Mouse (Mus musculus) CH12.LX (cell line): ENCODE results near the gene Cilp. TPM values are rescaled to one million over a fixed set of nuclear protein-coding genes. Genes with fewer than 3 reads are reported as not detected.

Source experiments
- DNase-seq: peaks from one replicate; pipeline ENCODE4 v3.0.0-alpha.2; 2013; ENCODE audit errors: extremely low read depth
- H3K27ac ChIP-seq: 2 replicates; pipeline ENCODE4 v1.5.1; 2012; ENCODE audit warnings: low read depth, mild to moderate bottlenecking, control low read depth, moderate library complexity; ENCODE audit not compliant: insufficient read depth
- H3K27me3 ChIP-seq: replicated peaks from 2 replicates; pipeline ENCODE3; 2012; ENCODE audit warnings: inconsistent platforms
- H3K36me3 ChIP-seq, 2 experiments: replicated peaks in 1 of 2; 2 replicates each; pipeline versions ENCODE3 to v1.6.1; 2012; ENCODE audit warnings: inconsistent platforms in 1 of 2, low read length in 1 of 2, mild to moderate bottlenecking in 1 of 2, mixed read lengths in 1 of 2, moderate library complexity in 1 of 2; ENCODE audit not compliant: control insufficient read depth in 1 of 2, insufficient read depth in 1 of 2
- H3K4me1 ChIP-seq, 2 experiments: 2 replicates each; pipeline ENCODE4 v1.6.1; 2012; ENCODE audit warnings: inconsistent platforms in 1 of 2, moderate library complexity in 1 of 2; ENCODE audit not compliant: insufficient read depth in 2 of 2, control insufficient read depth in 1 of 2
- H3K4me2 ChIP-seq: 2 replicates; pipeline ENCODE4 v1.6.1; 2012; ENCODE audit warnings: low read depth, mild to moderate bottlenecking, control low read depth; ENCODE audit not compliant: poor library complexity, insufficient read depth, severe bottlenecking
- H3K4me3 ChIP-seq, 3 experiments: fragments of 150-350 bp in 1 of 3; sonication (generic) in 1 of 3; replicated peaks in 1 of 3; 2 replicates each; pipeline versions ENCODE3 to v1.5.1; 2011 to 2012; ENCODE audit warnings: low read depth in 2 of 3, low read length in 2 of 3, mild to moderate bottlenecking in 2 of 3, moderate library complexity in 2 of 3, control low read depth in 1 of 3, improper control_type of control experiment in 1 of 3, inconsistent platforms in 1 of 3, mixed read lengths in 1 of 3; ENCODE audit not compliant: poor library complexity in 1 of 3
- H3K79me2 ChIP-seq: replicated peaks from 2 replicates; pipeline ENCODE4 v1.6.1; 2012; ENCODE audit warnings: mild to moderate bottlenecking, moderate library complexity; ENCODE audit not compliant: control insufficient read depth, poor library complexity, insufficient read depth, severe bottlenecking; ENCODE audit errors: extremely low read depth
- H3K9ac ChIP-seq: 2 replicates; pipeline ENCODE4 v1.6.1; 2012; ENCODE audit warnings: low read depth, mild to moderate bottlenecking, control low read depth, moderate library complexity; ENCODE audit not compliant: insufficient read depth
- H3K9me3 ChIP-seq: replicated peaks from 2 replicates; pipeline ENCODE3; 2012; ENCODE audit warnings: low read length, inconsistent platforms, mixed read lengths
- CHD1 ChIP-seq: IDR thresholded peaks from 2 replicates; pipeline ENCODE4 v1.6.1; 2012; ENCODE audit warnings: low read depth, low read length, improper control_type of control experiment, inconsistent platforms
- CHD2 ChIP-seq: IDR thresholded peaks from 2 replicates; pipeline ENCODE4 v1.6.1; 2011; ENCODE audit warnings: low read length, improper control_type of control experiment
- CTCF ChIP-seq, 2 experiments: IDR thresholded peaks in 1 of 2; conservative IDR thresholded peaks in 1 of 2; 2 replicates each; pipeline ENCODE4 v1.5.1; 2011 to 2012; ENCODE audit warnings: low read depth in 2 of 2, low read length in 2 of 2, improper control_type of control experiment in 1 of 2, inconsistent platforms in 1 of 2, mild to moderate bottlenecking in 1 of 2, moderate library complexity in 1 of 2
- ELF1 ChIP-seq: IDR thresholded peaks from 2 replicates; pipeline ENCODE4 v1.6.1; 2014; ENCODE audit warnings: low read depth, mild to moderate bottlenecking, inconsistent platforms, low read length, improper control_type of control experiment
- EP300 ChIP-seq: IDR thresholded peaks from 2 replicates; pipeline ENCODE4 v1.6.1; 2011; ENCODE audit warnings: low read length, improper control_type of control experiment
- ETS1 ChIP-seq: conservative IDR thresholded peaks from 2 replicates; pipeline ENCODE4 v1.6.1; 2012; ENCODE audit warnings: low read depth, mild to moderate bottlenecking, inconsistent platforms, low read length, improper control_type of control experiment, moderate library complexity
- GABPA ChIP-seq: IDR thresholded peaks from 2 replicates; pipeline ENCODE4 v1.6.1; 2012; ENCODE audit warnings: low read depth, low read length, improper control_type of control experiment, inconsistent platforms; ENCODE audit not compliant: insufficient replicate concordance
- HCFC1 ChIP-seq: IDR thresholded peaks from 2 replicates; pipeline ENCODE4 v1.6.1; 2012; ENCODE audit warnings: low read depth, mild to moderate bottlenecking, inconsistent platforms, low read length, improper control_type of control experiment
- IRF4 ChIP-seq: IDR thresholded peaks from 2 replicates; pipeline ENCODE4 v1.6.1; 2014; ENCODE audit warnings: low read depth, mild to moderate bottlenecking, inconsistent platforms, low read length, improper control_type of control experiment
- JUN ChIP-seq: IDR thresholded peaks from 2 replicates; pipeline ENCODE4 v1.6.1; 2011; ENCODE audit warnings: low read depth, mild to moderate bottlenecking, low read length, improper control_type of control experiment, moderate library complexity; ENCODE audit not compliant: insufficient read depth
- JUND ChIP-seq: conservative IDR thresholded peaks from 2 replicates; pipeline ENCODE4 v1.6.1; 2011; ENCODE audit warnings: low read depth, low read length, improper control_type of control experiment
- MXI1 ChIP-seq: IDR thresholded peaks from 2 replicates; pipeline ENCODE4 v1.6.1; 2011; ENCODE audit warnings: mild to moderate bottlenecking, low read depth, low read length, improper control_type of control experiment
- NELFE ChIP-seq: IDR thresholded peaks from 2 replicates; pipeline ENCODE4 v1.6.1; 2011; ENCODE audit warnings: low read depth, low read length, improper control_type of control experiment
- PAX5 ChIP-seq: IDR thresholded peaks from 2 replicates; pipeline ENCODE4 v1.6.1; 2012; ENCODE audit warnings: low read length, inconsistent platforms, mixed read lengths
- POLR2A ChIP-seq: IDR thresholded peaks from 2 replicates; pipeline ENCODE4 v1.6.1; 2011; ENCODE audit warnings: low read depth, mild to moderate bottlenecking, improper control_type of control experiment, low read length
- RAD21 ChIP-seq: IDR thresholded peaks from 2 replicates; pipeline ENCODE4 v1.6.1; 2011; ENCODE audit warnings: low read depth, mild to moderate bottlenecking, low read length, improper control_type of control experiment, moderate library complexity
- RCOR1 ChIP-seq: conservative IDR thresholded peaks from 2 replicates; pipeline ENCODE4 v1.6.1; 2012; ENCODE audit warnings: low read depth, mild to moderate bottlenecking, inconsistent platforms, low read length, improper control_type of control experiment
- SIN3A ChIP-seq: IDR thresholded peaks from 2 replicates; pipeline ENCODE4 v1.6.1; 2012; ENCODE audit warnings: low read length, improper control_type of control experiment, inconsistent platforms
- SMC3 ChIP-seq: IDR thresholded peaks from 2 replicates; pipeline ENCODE4 v1.6.1; 2011; ENCODE audit warnings: low read depth, low read length, improper control_type of control experiment
- TBP ChIP-seq: conservative IDR thresholded peaks from 2 replicates; pipeline ENCODE4 v1.6.1; 2011; ENCODE audit warnings: low read depth, low read length, improper control_type of control experiment
- TCF12 ChIP-seq: IDR thresholded peaks from 2 replicates; pipeline ENCODE4 v1.6.1; 2014; ENCODE audit warnings: low read depth, mild to moderate bottlenecking, inconsistent platforms, low read length, improper control_type of control experiment
- USF1 ChIP-seq: IDR thresholded peaks from 2 replicates; pipeline ENCODE4 v1.6.1; 2014; ENCODE audit warnings: low read depth, mild to moderate bottlenecking, inconsistent platforms, low read length, improper control_type of control experiment
- ZKSCAN1 ChIP-seq: IDR thresholded peaks from 2 replicates; pipeline ENCODE4 v1.6.1; 2012; ENCODE audit warnings: low read depth, inconsistent platforms, low read length, improper control_type of control experiment, borderline replicate concordance
- dilution Hi-C: fragments of 300-500 bp; cut with MboI; formaldehyde crosslinking; loops from 2 replicates; pipeline ENCODE4 v1.14.3; 2020; ENCODE audit warnings: low sequenced_read_pairs; ENCODE audit not compliant: extremely low pct_unique_long_range_greater_than_20kb, extremely low pct_ligation_motif_present
- in situ Hi-C: fragments of 300-500 bp; cut with MboI; formaldehyde crosslinking; loops from 3 replicates; pipeline ENCODE4 v1.14.3; 2019; ENCODE audit warnings: low sequenced_read_pairs, low pct_ligation_motif_present, low pct_unique_long_range_greater_than_20kb, mixed read lengths
- polyA plus RNA-seq: library from polyadenylated mRNA; unstranded; fragments of >175 nt; gene quantifications from 2 replicates; pipeline ENCODE4 v1.2.1, GENCODE M21; 2012; ENCODE audit warnings: low read depth; ENCODE audit not compliant: insufficient read length
- total RNA-seq, 2 experiments: library from RNA; depleted of rRNA; stranded (reverse); fragments of 300-350 nt in 1 of 2; fragments of >200 nt in 1 of 2; gene quantifications; 2 replicates each; pipeline ENCODE4 v1.2.3; 2012 to 2014

The Cilp gene
- total and polyA plus RNA-seq, 3 experiments: not detected

DNA sequence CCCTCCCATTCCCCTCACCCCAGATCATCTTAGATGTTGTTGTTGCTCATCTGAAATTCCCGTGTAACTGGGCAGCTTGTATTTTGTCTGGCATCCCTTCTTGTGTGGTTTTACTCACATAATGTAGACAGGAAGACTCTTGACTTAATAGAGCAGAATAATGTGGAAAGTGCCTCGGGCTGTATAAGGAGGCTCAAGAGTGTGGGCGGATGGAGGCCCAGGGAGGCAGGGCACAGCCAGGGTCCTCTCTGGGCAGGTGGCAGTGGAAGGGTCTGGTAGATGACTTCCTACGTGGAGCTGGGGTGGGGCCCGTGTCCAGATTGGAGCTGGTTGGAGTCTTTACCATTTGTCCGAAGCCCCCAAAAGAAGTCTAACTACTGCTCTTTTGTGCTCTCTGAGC lies 41.1 kb upstream of the Cilp start:
- TF ChIP-seq MXI1 (no peak), CHD2 (no peak), POLR2A (no peak), HCFC1 (no peak), JUN (no peak), ZKSCAN1 (no peak), CHD1 (no peak), SMC3 (no peak), NELFE (no peak), EP300 (no peak), USF1 (no peak), PAX5 (no peak), GABPA (no peak), RCOR1 (no peak), TCF12 (no peak), ETS1 (no peak), ELF1 (no peak), CTCF (conservative IDR thresholded peaks at IDR 0.05 in 1 of 2, IDR thresholded peaks at IDR 0.05 in 1 of 2; ENCODE audit: low read depth in 2 of 2, low read length in 2 of 2) (no peak), TBP (no peak), JUND (no peak)
- H3K9ac ChIP-seq: no peak overlapping the region
- no peaks in the 10 kb centered on the region for H3K79me2 ChIP-seq
- in situ Hi-C loops: loop anchor here (10.0 kb wide), 2 partner anchors 51 to 201 kb away; partner anchors contain the start of gene Slc51b
- DNase-seq: no peak
- H3K4me1 ChIP-seq: no peaks in the 10 kb centered on the region
- H3K36me3 ChIP-seq: no peaks in the 10 kb centered on the region
- H3K27me3 ChIP-seq: no peaks in the 10 kb centered on the region
- H3K27ac ChIP-seq: no peak overlapping the region
- H3K9me3 ChIP-seq: no peaks in the 10 kb centered on the region
- H3K4me3 ChIP-seq: no peak overlapping the region
- no peak overlapping the region for H3K4me2 ChIP-seq
- dilution Hi-C loops: no loop called here

DNA sequence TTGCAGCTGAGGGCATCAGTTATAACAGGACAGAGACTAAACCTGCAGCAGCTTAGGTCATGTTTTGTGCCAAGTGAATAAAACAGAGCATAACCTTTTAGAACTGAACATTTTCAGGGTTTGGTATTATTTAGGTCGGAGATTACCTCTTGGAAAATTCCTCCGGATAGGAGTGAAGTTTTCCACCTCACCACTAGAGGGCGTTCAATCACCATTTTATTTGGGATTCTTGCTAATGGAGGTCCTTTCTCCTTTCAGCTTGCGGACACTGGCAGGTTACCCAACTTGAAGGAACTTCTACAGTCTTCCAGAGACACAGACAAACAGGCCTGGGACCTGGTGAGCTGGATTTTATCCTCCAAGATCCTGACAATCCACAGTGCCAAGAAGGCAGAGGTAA lies 39.2 kb upstream of the Cilp start:
- Histone ChIP-seq H3K27me3 (no peaks in the 10 kb centered on the region), H3K79me2 (no peaks in the 10 kb centered on the region), H3K27ac (no peak overlapping the region), H3K9me3 (no peaks in the 10 kb centered on the region), H3K4me1 (no peaks in the 10 kb centered on the region), H3K4me3 (no peak overlapping the region), H3K36me3 (peaks cover 1 to 2% of the 10 kb centered on the region in 2 experiments), H3K9ac (no peak overlapping the region), H3K4me2 (no peak overlapping the region)
- in situ Hi-C loops: loop anchor here (10.0 kb wide), 2 partner anchors 49 to 199 kb away; partner anchors contain the start of gene Slc51b
- TF ChIP-seq SMC3 (peak; percentile 57), SIN3A (no peak), IRF4 (no peak), RAD21 (peak; percentile 70), CTCF (conservative IDR thresholded peaks at IDR 0.05 in 1 of 2, IDR thresholded peaks at IDR 0.05 in 1 of 2; ENCODE audit: low read depth in 2 of 2, low read length in 2 of 2) (peak; percentile 76 to 78)
- no peak for DNase-seq
- dilution Hi-C loops: no loop called here
